In the genomic region with DNA sequence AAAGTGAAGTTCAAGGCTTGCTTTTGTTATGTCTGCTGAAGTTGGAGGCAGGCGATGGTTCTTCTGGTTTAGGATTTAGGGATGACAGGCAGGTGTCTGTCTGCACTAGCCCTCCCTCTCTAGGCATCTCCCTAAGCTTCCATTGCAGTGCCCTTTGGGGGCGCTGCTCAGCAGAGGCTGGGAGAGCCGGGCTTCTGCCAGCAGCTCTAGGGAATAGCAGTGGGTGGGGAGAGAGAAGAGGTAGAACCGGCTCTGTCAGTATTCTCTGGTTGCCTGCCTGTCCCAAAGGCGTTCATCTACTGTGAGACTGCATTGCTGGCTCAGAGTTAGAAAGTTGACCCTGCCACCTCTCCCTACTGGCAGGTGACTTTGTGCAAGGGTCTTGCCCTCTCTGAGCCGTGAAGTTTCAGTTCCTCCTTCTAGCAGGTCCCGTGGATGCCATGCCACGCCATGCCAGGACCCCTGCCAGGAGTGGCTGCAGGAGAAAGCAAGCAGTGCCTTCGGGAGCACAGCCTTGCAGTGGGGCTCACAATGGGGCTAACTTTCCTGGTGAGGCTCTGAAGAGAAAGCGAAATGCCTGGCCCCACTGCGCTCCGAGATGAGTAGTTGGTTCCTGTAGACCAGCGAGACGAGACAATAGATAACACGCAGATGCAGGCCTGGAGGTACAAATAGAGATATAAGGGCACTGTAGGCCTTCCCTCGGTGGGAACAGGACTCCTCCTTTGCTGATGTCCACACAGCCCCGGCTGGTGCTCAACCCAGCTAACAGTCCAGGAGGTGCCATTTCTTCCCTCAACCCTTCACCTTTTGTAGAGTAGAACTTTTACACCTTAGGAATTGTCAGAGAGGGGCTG, we compare ENCODE assay signal across 8 mouse cellular contexts. TPM values are rescaled to one million over a fixed set of nuclear protein-coding genes. Genes with fewer than 3 reads are reported as not detected.
DNase-seq lines count a peak whose midpoint lies in the region; ATAC-seq and TF ChIP-seq lines count a peak whose summit lies in the region.

No protein-coding gene starts in this region.

- no peak overlapping the region for H3K9ac ChIP-seq in limb, embryonic 14.5 days (ENCODE audit: low read depth, low read length, severe bottlenecking)
- no peak overlapping the region for H3K9ac ChIP-seq in stomach, embryonic 14.5 days (replicated peaks; ENCODE audit: low read depth, low read length)
- no peak overlapping the region for H3K9ac ChIP-seq in midbrain, embryonic 14.5 days (replicated peaks; ENCODE audit: low read length)

- WGBS in limb, embryonic 14.5 days = 70% methylated on average over 17 of the region's 17 CpGs
- 65% methylated on average over 17 of the region's 17 CpGs for WGBS in stomach, embryonic 14.5 days
- WGBS in midbrain, embryonic 14.5 days = 75% methylated on average over 17 of the region's 17 CpGs

- H3K36me3 ChIP-seq in limb, embryonic 14.5 days (ENCODE audit: control insufficient read depth, insufficient read depth, low read length) = peaks cover 15% of the 10 kb centered on the region
- peaks cover 4% of the 10 kb centered on the region; the same call in 1 of the 2 replicates for H3K36me3 ChIP-seq in stomach, embryonic 14.5 days (ENCODE audit: control insufficient read depth, insufficient read depth, low read length)
- H3K36me3 ChIP-seq in midbrain, embryonic 14.5 days (ENCODE audit: control insufficient read depth, insufficient read depth, low read length) = peaks cover 5% of the 10 kb centered on the region; the same call in 1 of the 2 replicates

- H3K27ac ChIP-seq in limb, embryonic 14.5 days (replicated peaks; ENCODE audit: low read depth, low read length) = 0 out of 2 replicates have a peak overlapping the region, but pooled peaks have one; percentile 19
- peak overlapping the region; percentile 77; the same call in 1 of the 2 replicates for H3K27ac ChIP-seq in stomach, embryonic 14.5 days (ENCODE audit: low read length)
- no peak overlapping the region for H3K27ac ChIP-seq in midbrain, embryonic 14.5 days (replicated peaks; ENCODE audit: low read depth, low read length)

- no peak overlapping the region for H3K4me2 ChIP-seq in limb, embryonic 14.5 days (replicated peaks; ENCODE audit: low read depth, low read length, severe bottlenecking)
- peak overlapping the region; percentile 14; the same call in 1 of the 2 replicates for H3K4me2 ChIP-seq in stomach, embryonic 14.5 days (replicated peaks; ENCODE audit: low read depth, low read length)
- H3K4me2 ChIP-seq in midbrain, embryonic 14.5 days (ENCODE audit: low read length) = no peak overlapping the region

- H3K9me3 ChIP-seq in limb, embryonic 14.5 days (ENCODE audit: control insufficient read depth, low read length) = no peaks in the 10 kb centered on the region
- no peaks in the 10 kb centered on the region for H3K9me3 ChIP-seq in stomach, embryonic 14.5 days (ENCODE audit: control insufficient read depth, low read depth, low read length)
- H3K9me3 ChIP-seq in midbrain, embryonic 14.5 days (ENCODE audit: control insufficient read depth, low read length) = no peaks in the 10 kb centered on the region

- no peaks in the 10 kb centered on the region for H3K27me3 ChIP-seq in limb, embryonic 14.5 days (ENCODE audit: control insufficient read depth, insufficient read depth, low read length)
- no peaks in the 10 kb centered on the region for H3K27me3 ChIP-seq in stomach, embryonic 14.5 days (ENCODE audit: control insufficient read depth, insufficient read depth, low read length)
- H3K27me3 ChIP-seq in midbrain, embryonic 14.5 days (ENCODE audit: control insufficient read depth, insufficient read depth, low read length) = no peaks in the 10 kb centered on the region

- no peak for DNase-seq in frontal cortex, postnatal 36 days (ENCODE audit: low spot score in 2 of 2)
- peak; percentile 34 to 39 for DNase-seq in spleen, adult 18-20 months
- no peak for DNase-seq in spleen, adult 12 weeks (ENCODE audit: low spot score)
- DNase-seq in limb, embryonic 14.5 days (ENCODE audit: low spot score) = peak; percentile 59
- no peak for DNase-seq in midbrain, embryonic 14.5 days
- no peak for DNase-seq in adrenal gland, adult 18-20 months (ENCODE audit: low spot score in 2 of 2)

- peak; percentile 64 for ATAC-seq in frontal cortex, adult (ENCODE audit: low TSS enrichment)
- no peak for ATAC-seq in limb, embryonic 14.5 days (ENCODE audit: low FRiP score, low read depth)
- ATAC-seq in stomach, embryonic 14.5 days (ENCODE audit: insufficient number of reproducible peaks, insufficient read depth, low FRiP score, low read depth) = 0 out of 2 replicates have a peak, but pooled peaks have one; percentile 46
- no peak for ATAC-seq in midbrain, embryonic 14.5 days (ENCODE audit: low FRiP score, low TSS enrichment)

- no peak overlapping the region for H3K4me3 ChIP-seq in limb, embryonic 14.5 days (replicated peaks; ENCODE audit: low read length)
- no peak overlapping the region for H3K4me3 ChIP-seq in stomach, embryonic 14.5 days (ENCODE audit: low read depth, low read length)
- H3K4me3 ChIP-seq in midbrain, embryonic 14.5 days (replicated peaks; ENCODE audit: low read depth, low read length) = no peak overlapping the region

- TF ChIP-seq POLR2A in limb, embryonic 14.5 days (IDR thresholded peaks at IDR 0.05; ENCODE audit: borderline replicate concordance, extremely low read depth, insufficient read depth, insufficient read length) = no peak

- peaks cover 46% of the 10 kb centered on the region for H3K4me1 ChIP-seq in limb, embryonic 14.5 days (ENCODE audit: control insufficient read depth, insufficient read depth, low read length)
- peaks cover 49% of the 10 kb centered on the region for H3K4me1 ChIP-seq in stomach, embryonic 14.5 days (ENCODE audit: control insufficient read depth, insufficient read depth, low read length)
- H3K4me1 ChIP-seq in midbrain, embryonic 14.5 days (ENCODE audit: control insufficient read depth, insufficient read depth, low read length) = no peaks in the 10 kb centered on the region

RNA-seq across cellular contexts. Expression of a gene that starts 19.5 kb away (rescaled TPM):
- 177 and 198 TPM in 2 replicates for polyA plus RNA-seq in limb, embryonic 14.5 days (2012; rRNA removed)
- 284 TPM in 2 replicates for polyA plus RNA-seq in limb, embryonic 14.5 days (2014; fragmentation: Nextera tagmentation; extraction: Ambion mirVana)
- 280 and 301 TPM in 2 replicates for polyA plus RNA-seq in stomach, embryonic 14.5 days (2014; fragmentation: Nextera tagmentation; extraction: Ambion mirVana)
- polyA plus RNA-seq in midbrain, embryonic 14.5 days (2014; fragmentation: Nextera tagmentation; extraction: Ambion mirVana) = 250 and 281 TPM in 2 replicates
- 100 to 1,000 TPM; 351 to 362 TPM for total RNA-seq in adrenal gland, adult 18-20 months (2021)

Comparison
In these comparisons a context has a peak if more than half of its experiments do, and no peak if none do; other contexts are left out.
1. DNase-seq: peak in spleen, adult 18-20 months (2 of 2) and limb, embryonic 14.5 days (single experiment); none in frontal cortex, postnatal 36 days (0 of 2), spleen, adult 12 weeks (single experiment), midbrain, embryonic 14.5 days (single experiment) and adrenal gland, adult 18-20 months (0 of 2).
2. ATAC-seq: peak in frontal cortex, adult (single experiment) and stomach, embryonic 14.5 days (single experiment); none in limb, embryonic 14.5 days (single experiment) and midbrain, embryonic 14.5 days (single experiment).